Mouse (Mus musculus) small intestine, adult 2 months (tissue): ENCODE results near the gene Ush1g.

Experiments
- CTCF ChIP-seq: fragments of 200-500 bp; IDR thresholded peaks from 2 replicates; pipeline ENCODE4 v1.5.1; 2012; ENCODE audit warnings: low read depth, mild to moderate bottlenecking, control low read depth, inconsistent platforms, low read length, moderate library complexity, mixed read lengths; ENCODE audit not compliant: insufficient replicate concordance, insufficient read length; ENCODE audit errors: extremely low read depth
- POLR2A ChIP-seq: fragments of 200-500 bp; IDR thresholded peaks from 2 replicates; pipeline ENCODE4 v1.6.1; 2012; ENCODE audit warnings: low read depth, mild to moderate bottlenecking, control low read depth, inconsistent platforms, low read length, moderate library complexity

DNA sequence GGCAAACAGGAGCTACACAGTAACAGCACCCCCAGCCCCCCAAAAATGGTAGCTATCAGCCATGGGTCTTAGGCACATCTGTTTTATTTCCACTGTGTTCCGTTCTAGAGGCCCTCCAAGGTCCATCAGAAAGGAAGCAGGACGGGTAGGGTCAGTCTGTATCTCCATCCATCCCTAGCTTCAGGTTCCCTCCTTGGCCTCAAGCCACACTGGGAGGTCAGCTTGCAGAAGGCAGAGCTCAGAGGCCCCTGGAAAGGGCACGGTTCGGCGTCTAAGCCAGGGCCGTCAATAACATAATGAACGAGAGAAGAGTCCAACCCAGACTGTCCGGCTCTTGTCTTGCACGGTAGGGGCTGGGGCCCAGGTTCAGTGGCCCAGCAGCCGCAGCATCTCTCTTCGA is 53.9 kb downstream of the Ush1g start:
- TF ChIP-seq POLR2A (no peak), CTCF (no peak)
